ENCODE assay signal across 17 mouse cellular contexts in genomic region chr3:101737197-101737596, GRCm38 (mm10).
"Had no signal": no experiment of that assay in that cellular context is flagged by ENCODE, and none has a peak within 500 bp of the region (broad histone marks: within the 10 kb centered on the region; RNA-seq: fewer than 3 reads in every experiment).

No protein-coding gene starts in this region.

- H3K9me3 ChIP-seq: lung, embryonic 15.5 days; midbrain, embryonic 15.5 days had no signal

- H3K36me3 ChIP-seq: lung, embryonic 15.5 days; midbrain, embryonic 13.5 days; midbrain, embryonic 15.5 days; neural tube, embryonic 12.5 days had no signal

- H3K4me3 ChIP-seq: lung, embryonic 15.5 days; megakaryocyte, embryonic 14.5 days; midbrain, embryonic 13.5 days; midbrain, embryonic 15.5 days; neural tube, embryonic 12.5 days had no signal

- H3K4me1 ChIP-seq: lung, embryonic 15.5 days; midbrain, embryonic 13.5 days; midbrain, embryonic 15.5 days; neural tube, embryonic 12.5 days had no signal

- H3K4me2 ChIP-seq: lung, embryonic 15.5 days; midbrain, embryonic 11.5 days; midbrain, embryonic 13.5 days; midbrain, embryonic 15.5 days; neural tube, embryonic 12.5 days had no signal

- H3K9ac ChIP-seq: liver, postnatal 0 days; lung, embryonic 15.5 days; midbrain, embryonic 13.5 days; midbrain, embryonic 15.5 days; neural tube, embryonic 12.5 days had no signal

- ATAC-seq: liver, postnatal 0 days; lung, postnatal 0 days; midbrain, embryonic 13.5 days; midbrain, embryonic 15.5 days had no signal

- H3K27me3 ChIP-seq: lung, embryonic 15.5 days; midbrain, embryonic 13.5 days; midbrain, embryonic 15.5 days; neural tube, embryonic 12.5 days had no signal

- DNase-seq: liver, postnatal 0 days; lung, adult 2 months; lung, postnatal 14 days; lung, postnatal 36 days; right cerebral cortex, postnatal 14 days; spleen, adult 18-20 months; thymus, adult 2 months; thymus, postnatal 25 days; thymus, postnatal 4 days had no signal

- H3K27ac ChIP-seq: lung, embryonic 15.5 days; macrophage; midbrain, embryonic 13.5 days; midbrain, embryonic 15.5 days; neural tube, embryonic 12.5 days had no signal
